Mouse (Mus musculus) layer of hippocampus, adult 9-11 months (tissue): ENCODE data around the gene Cyp46a1.

Source experiments
- DNase-seq: peaks from one replicate; pipeline ENCODE4 v3.0.0; 2022

The Cyp46a1 gene

GRCm38 (mm10) chr12:108367909-108368308 is 33.7 kb downstream of the Cyp46a1 start:
- DNase-seq, result no peak

- DNase-seq, result no peak
Measured at GRCm38 (mm10) chr12:108368921-108369320, 34.7 kb downstream of the Cyp46a1 start.

GRCm38 (mm10) chr12:108370596-108371428 is 36.6 kb downstream of the Cyp46a1 start, which contains the start of gene Eml1:
Gene Eml1 (plus strand): TSS chr12:108370957.
- no peak for DNase-seq

GRCm38 (mm10) chr12:108371429-108371765 is 37.2 kb downstream of the Cyp46a1 start:
- DNase-seq, result no peak

GRCm38 (mm10) chr12:108372241-108372640 is 38.1 kb downstream of the Cyp46a1 start:
- DNase-seq, result no peak

GRCm38 (mm10) chr12:108373611-108374010 is 39.4 kb downstream of the Cyp46a1 start:
- no peak for DNase-seq

GRCm38 (mm10) chr12:108374689-108375088 is 40.5 kb downstream of the Cyp46a1 start:
- DNase-seq, result no peak

- DNase-seq, result peak; percentile 64
Measured at GRCm38 (mm10) chr12:108378379-108379133, 44.4 kb downstream of the Cyp46a1 start.

GRCm38 (mm10) chr12:108386476-108387232 is 52.5 kb downstream of the Cyp46a1 start:
- no peak for DNase-seq

- no peak for DNase-seq
Measured at GRCm38 (mm10) chr12:108389718-108390117, 55.5 kb downstream of the Cyp46a1 start.

GRCm38 (mm10) chr12:108392254-108393044 is 58.3 kb downstream of the Cyp46a1 start:
- DNase-seq, result no peak

- DNase-seq, result no peak
Measured at GRCm38 (mm10) chr12:108393082-108393481, 58.9 kb downstream of the Cyp46a1 start.

GRCm38 (mm10) chr12:108393637-108394036 is 59.5 kb downstream of the Cyp46a1 start:
- peak; percentile 56 for DNase-seq

GRCm38 (mm10) chr12:108394534-108395284 is 60.5 kb downstream of the Cyp46a1 start:
- DNase-seq, result no peak

- DNase-seq, result no peak
Measured at GRCm38 (mm10) chr12:108395285-108395660, 61.1 kb downstream of the Cyp46a1 start.

- peak; percentile 82 for DNase-seq
Measured at GRCm38 (mm10) chr12:108396081-108396947, 62.1 kb downstream of the Cyp46a1 start.

- no peak for DNase-seq
Measured at GRCm38 (mm10) chr12:108398681-108399080, 64.5 kb downstream of the Cyp46a1 start.

GRCm38 (mm10) chr12:108399191-108399590 is 65.0 kb downstream of the Cyp46a1 start:
- no peak for DNase-seq

GRCm38 (mm10) chr12:108400951-108401350 is 66.8 kb downstream of the Cyp46a1 start:
- DNase-seq, result no peak

GRCm38 (mm10) chr12:108403957-108404356 is 69.8 kb downstream of the Cyp46a1 start:
- no peak for DNase-seq

- no peak for DNase-seq
Measured at GRCm38 (mm10) chr12:108409100-108409499, 74.9 kb downstream of the Cyp46a1 start.
